Mouse (Mus musculus): ENCODE results near the gene Thap11.

DNA sequence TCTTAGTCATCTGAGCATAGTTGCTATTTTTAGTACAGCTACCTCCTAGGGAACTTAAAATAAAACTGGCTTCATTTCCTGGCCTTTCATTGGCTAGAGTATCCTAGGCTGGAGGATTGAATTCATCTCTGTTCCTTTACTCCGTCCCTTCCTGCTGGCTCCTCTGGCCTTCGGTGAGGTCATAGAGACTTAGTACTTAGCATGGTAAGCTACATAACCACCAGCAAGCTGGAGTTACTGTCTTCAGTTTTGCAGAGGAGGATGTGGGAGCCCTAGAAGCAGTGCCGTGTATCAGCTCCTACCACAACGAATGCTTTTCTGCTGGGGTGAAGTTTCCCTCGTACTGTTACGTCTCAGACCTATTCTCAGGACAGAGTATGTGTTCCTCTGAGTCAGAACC is 19.4 kb downstream of the Thap11 start:
- TF ChIP-seq CTCF (IDR thresholded peaks at IDR 0.05; ENCODE audit: low read depth, low read length) = no peak
- TF ChIP-seq EP300 (IDR thresholded peaks at IDR 0.05; ENCODE audit: insufficient read depth, low read depth, low read length) = no peak
